Mouse (Mus musculus) gonadal fat pad, adult 2 months (tissue): ENCODE results near the gene Lrig2. TPM values are rescaled to one million over a fixed set of nuclear protein-coding genes. Genes with fewer than 3 reads are reported as not detected.
"Not testable (repeated sequence)": the region's sequence is repeated elsewhere in the genome, so short reads cannot be mapped to it uniquely, and the experiment has no call there.

Experiments
- DNase-seq: peaks from one replicate; pipeline ENCODE4 v3.0.0-alpha.2; 2012; ENCODE audit warnings: low read depth
- polyA plus RNA-seq: library from polyadenylated mRNA; depleted of rRNA; stranded (reverse); fragments of >200 nt; gene quantifications from 2 replicates; pipeline ENCODE4 v1.2.3, GENCODE M21; 2012

Gene Lrig2
- polyA plus RNA-seq, 1 experiment = 10.4 TPM

- no peak for DNase-seq
Measured at GRCm38 (mm10) chr3:104432651-104433050, 79.1 kb downstream of the Lrig2 start.

DNA sequence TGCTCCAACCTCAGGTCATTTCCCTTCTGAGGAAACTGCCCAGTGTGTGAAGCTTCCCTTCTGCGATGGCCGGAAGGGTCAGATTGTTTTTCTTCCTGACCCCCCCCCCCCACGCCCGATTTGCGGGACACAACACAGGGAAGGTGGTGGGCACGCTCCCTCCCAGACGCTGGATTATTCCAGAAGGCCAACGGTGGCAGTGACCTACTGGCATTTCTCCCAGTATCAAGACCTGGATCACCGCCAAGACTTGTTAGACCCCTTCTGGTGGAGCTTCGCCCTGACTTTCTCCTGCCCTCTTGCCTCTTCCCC, 79.9 kb downstream of the Lrig2 start:
- no peak for DNase-seq

DNA sequence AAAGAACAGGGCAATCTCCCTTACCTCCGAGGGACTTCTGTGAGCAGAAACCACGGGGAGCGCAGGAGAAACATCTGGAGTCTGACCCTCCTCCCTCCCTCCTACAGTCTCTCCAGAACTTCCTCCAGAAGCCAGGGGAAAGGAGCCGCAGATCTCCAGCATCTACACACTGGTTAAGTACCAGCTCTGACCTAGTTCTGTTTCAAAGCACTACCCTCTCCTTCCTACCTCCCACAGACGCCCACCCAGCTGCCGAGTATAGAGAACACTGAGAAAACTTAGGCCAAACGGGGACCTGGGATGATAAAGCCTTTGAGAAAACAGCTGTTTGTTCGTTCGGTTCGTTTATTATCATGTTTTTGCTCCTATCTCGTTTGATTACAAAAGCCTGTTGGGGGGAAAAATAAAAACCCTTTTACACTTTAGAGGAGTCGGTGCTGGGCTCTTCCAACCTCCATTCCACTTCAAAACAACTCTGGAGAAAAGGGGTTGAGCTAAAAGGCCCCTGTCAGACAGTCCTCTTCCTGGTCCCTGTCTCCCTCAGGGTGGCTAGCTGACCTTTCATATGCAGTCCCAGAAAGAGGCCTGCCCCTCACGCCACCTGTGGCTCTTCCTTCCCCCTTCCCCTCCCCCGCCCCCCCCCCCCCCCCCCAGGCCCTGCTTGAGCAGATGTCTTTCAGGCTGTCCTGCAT, 80.4 kb downstream of the Lrig2 start:
- no peak for DNase-seq

- not testable (repeated sequence) for DNase-seq
Measured at GRCm38 (mm10) chr3:104427354-104427753, 84.4 kb downstream of the Lrig2 start.

DNA sequence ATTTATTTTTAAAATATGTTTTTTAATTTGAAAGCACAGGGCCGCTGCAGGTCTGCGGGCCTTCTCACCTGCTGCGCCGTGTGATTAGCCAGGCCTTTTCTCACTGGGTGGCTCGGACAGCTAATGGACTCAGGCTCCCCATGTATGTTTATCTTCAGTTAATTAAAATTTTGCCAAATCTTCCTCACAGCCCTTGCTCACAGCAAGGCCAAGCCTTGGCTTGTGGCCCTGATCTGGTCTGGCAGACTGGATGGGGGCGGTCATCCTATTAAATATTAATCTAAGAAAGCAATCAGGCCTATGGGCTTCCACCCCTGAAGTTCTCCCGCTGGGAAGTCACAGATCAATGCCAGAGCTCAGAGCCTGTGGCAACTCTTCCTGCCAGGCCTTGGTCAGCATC, 87.4 kb downstream of the Lrig2 start:
- no peak for DNase-seq

- no peak for DNase-seq
Measured at GRCm38 (mm10) chr3:104420929-104421328, 90.8 kb downstream of the Lrig2 start.

GRCm38 (mm10) chr3:104419990-104420389, 91.7 kb downstream of the Lrig2 start:
- no peak for DNase-seq

GRCm38 (mm10) chr3:104416806-104417205, 94.9 kb downstream of the Lrig2 start:
- DNase-seq = no peak

DNA sequence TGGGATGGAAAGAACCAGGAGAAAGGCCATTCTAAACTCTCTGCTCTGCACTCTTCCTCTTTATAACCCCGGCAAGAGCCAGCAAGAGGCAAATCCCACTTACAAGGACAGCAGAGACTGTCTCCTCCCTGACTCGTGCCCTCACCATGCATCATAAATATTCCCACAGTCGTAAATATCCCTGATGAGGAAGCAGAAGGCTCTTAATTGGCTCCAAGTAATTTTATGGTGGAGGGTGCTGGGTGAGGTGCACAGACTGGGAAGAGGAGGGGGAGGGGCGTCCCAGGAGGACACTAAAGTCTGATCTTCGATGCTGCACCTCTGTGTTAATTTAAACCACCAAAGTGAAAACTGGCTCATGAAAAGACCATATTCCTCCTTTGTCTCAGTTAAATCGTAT, 99.2 kb downstream of the Lrig2 start:
- no peak for DNase-seq

DNA sequence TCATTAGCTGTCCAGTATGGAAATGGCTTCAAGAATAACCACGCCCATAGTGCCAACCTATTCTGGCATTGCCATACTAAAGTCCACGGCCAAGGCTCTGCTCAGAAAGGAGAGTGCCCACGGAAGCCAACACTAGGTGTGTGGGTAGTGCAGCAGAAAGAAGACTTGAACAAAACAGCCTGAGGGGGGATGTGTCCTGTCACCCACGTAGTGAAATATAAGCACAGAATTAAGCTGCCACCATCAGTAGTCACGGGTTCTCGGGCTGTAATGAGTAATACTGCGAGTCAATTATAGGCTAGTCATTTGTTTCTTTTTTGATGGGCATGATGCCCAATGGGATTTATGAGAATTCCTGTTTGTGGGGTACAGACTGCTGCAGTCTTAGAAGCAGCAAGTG, 104.2 kb downstream of the Lrig2 start:
- DNase-seq = peak; percentile 59

DNA sequence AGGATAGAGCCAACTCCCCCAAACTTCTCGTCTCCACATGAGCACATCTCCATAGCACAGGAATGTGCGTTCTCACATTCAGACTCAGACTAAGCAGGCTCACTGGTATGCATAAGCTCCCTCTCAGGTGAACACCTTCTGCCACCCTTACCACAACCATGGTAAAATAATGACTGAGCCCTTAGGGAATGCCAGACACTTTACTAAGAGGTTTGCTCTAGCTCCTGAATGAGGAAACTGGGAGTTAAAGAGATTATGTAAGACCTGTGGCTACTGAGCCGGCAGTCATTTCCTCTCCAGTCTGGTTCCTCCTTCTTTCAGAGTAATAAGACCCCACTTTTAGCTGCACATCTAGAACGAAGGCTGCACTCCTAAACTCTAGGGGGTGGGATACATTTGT, 108.1 kb downstream of the Lrig2 start:
- no peak for DNase-seq

GRCm38 (mm10) chr3:104401176-104401575, 110.5 kb downstream of the Lrig2 start:
- DNase-seq = no peak

- DNase-seq = no peak
Measured at GRCm38 (mm10) chr3:104400126-104400525, 111.6 kb downstream of the Lrig2 start.

GRCm38 (mm10) chr3:104399296-104400045, 112.2 kb downstream of the Lrig2 start:
- DNase-seq = no peak

GRCm38 (mm10) chr3:104397316-104397715, 114.4 kb downstream of the Lrig2 start:
- DNase-seq = no peak

GRCm38 (mm10) chr3:104396736-104397081, 115.0 kb downstream of the Lrig2 start:
- DNase-seq = no peak

GRCm38 (mm10) chr3:104396067-104396735, 115.5 kb downstream of the Lrig2 start:
- DNase-seq = no peak

GRCm38 (mm10) chr3:104390072-104390471, 121.6 kb downstream of the Lrig2 start:
- no peak for DNase-seq

DNA sequence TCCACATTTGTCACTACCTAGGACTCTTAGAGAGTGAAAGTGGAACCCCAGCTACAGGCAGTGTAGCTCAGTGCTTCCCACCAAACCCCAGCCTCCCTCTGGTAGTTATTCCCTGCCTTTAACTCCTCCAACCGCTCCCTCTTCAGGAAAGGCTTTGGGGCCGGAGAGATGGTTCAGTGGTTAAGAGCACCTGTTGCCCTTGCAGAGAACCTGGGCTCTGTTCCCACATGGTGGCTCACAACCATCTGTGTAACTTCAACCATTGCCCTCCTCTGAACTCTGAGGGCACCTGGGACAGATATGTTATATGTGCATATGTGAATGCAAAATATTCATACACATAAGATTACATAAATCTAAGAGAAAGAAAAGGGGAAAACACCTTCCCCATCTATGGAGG, 122.3 kb downstream of the Lrig2 start:
- no peak for DNase-seq

DNA sequence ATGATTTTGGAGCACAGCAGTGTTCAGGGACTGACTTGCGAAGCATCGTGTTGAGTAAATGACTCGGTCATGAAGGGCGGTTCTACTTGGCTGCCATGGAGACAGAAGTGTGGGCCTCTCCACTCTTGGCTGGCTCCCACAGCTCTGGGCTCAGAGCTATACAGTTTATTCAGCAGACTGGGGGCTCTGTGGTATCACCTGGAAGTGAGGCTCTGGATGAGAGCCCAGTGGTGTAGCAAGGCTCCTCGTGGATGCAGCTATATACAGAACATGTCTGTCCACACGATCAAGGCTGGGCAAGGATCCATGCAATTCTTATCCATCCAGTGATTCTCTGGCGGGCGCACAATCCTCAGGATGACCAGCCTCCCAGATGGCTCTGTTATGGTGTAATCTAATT, 126.1 kb downstream of the Lrig2 start:
- no peak for DNase-seq

GRCm38 (mm10) chr3:104383681-104384341, 127.9 kb downstream of the Lrig2 start:
- DNase-seq = no peak

GRCm38 (mm10) chr3:104378228-104378627, 133.5 kb downstream of the Lrig2 start:
- DNase-seq = no peak

DNA sequence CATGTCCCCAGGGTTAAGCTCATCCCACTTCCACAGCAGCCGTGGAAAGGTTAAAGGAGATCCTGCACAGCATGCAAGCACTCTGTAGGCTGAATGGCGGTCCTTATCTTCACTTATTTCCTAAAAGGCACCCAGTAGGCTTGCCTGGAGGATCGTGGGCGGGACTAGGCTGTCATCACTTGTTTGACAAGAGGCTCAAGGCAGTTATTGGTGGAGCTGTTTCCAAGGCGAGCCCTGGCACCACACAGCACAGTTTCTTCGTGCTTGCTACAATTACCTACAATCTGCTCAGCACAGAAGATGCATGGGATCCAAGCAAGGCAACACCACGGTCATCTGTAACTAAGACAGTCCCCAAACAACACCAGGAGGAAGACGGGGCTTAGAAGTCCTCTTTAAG, 137.8 kb downstream of the Lrig2 start:
- DNase-seq = no peak
